Mouse (Mus musculus) cortical plate, adult 2 months (tissue): Measurements from ENCODE around the gene 1110065P20Rik.

Source experiments
- CTCF ChIP-seq: fragments of 200-500 bp; IDR thresholded peaks from 2 replicates; pipeline ENCODE4 v1.5.1; 2011; ENCODE audit warnings: mild to moderate bottlenecking, control low read depth, low read length; ENCODE audit not compliant: insufficient read depth; ENCODE audit errors: extremely low read depth
- POLR2A ChIP-seq: fragments of 200-500 bp; IDR thresholded peaks from 2 replicates; pipeline ENCODE4 v1.6.1; 2011; ENCODE audit warnings: mild to moderate bottlenecking, low read length, control low read depth; ENCODE audit not compliant: insufficient read depth; ENCODE audit errors: extremely low read depth

DNA sequence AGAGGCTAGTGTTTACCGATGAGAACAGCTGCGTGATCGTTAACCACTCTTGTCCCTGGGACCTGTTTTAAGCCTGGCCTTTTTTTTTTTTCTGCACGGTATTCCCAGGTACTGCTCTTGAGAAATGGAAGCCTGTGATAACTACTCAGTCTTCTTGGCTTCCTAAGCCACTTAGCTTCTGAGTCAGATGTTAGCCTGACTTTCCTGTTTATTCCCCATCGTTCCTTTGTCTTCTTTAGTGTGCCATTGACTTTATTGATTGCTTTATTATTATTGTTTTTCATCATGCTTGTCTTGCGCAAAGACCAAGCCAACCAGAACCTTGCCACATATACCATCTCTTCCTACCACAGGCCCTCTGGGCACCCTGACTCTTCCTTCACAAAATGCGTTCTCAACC is 40.9 kb downstream of the 1110065P20Rik start:
- no peak for TF ChIP-seq POLR2A
- no peak for TF ChIP-seq CTCF
